Mouse (Mus musculus) adipocyte (in vitro differentiated cells): ENCODE results near the gene Slc19a3.
"Not testable (repeated sequence)": the region's sequence is repeated elsewhere in the genome, so short reads cannot be mapped to it uniquely, and the experiment has no call there.

ENCODE experiments used
- DNase-seq: peaks from one replicate; pipeline ENCODE4 v3.0.0-alpha.2; 2016; ENCODE audit warnings: low spot score

Gene Slc19a3

GRCm38 (mm10) chr1:83007471-83007870 is 30.8 kb downstream of the Slc19a3 start:
- DNase-seq: no peak

GRCm38 (mm10) chr1:83006218-83007179 is 31.7 kb downstream of the Slc19a3 start:
- no peak for DNase-seq

GRCm38 (mm10) chr1:83000306-83000705 is 37.9 kb downstream of the Slc19a3 start, which contains the start of gene Gm47959:
TSS of gene Gm47959 (plus strand) at chr1:83000548.
- not testable (repeated sequence) for DNase-seq

- DNase-seq: no peak
These were observed 44.3 kb downstream of the Slc19a3 start for GRCm38 (mm10) chr1:82993947-82994346.

- DNase-seq: no peak
These were observed 46.2 kb downstream of the Slc19a3 start for GRCm38 (mm10) chr1:82992093-82992492.

- no peak for DNase-seq
These were observed 46.7 kb downstream of the Slc19a3 start for GRCm38 (mm10) chr1:82991596-82991995.

- DNase-seq: no peak
These were observed 47.2 kb downstream of the Slc19a3 start for GRCm38 (mm10) chr1:82991062-82991461.

GRCm38 (mm10) chr1:82987530-82988198 is 50.6 kb downstream of the Slc19a3 start:
- DNase-seq: peak; percentile 86

- DNase-seq: no peak
These were observed 51.5 kb downstream of the Slc19a3 start for GRCm38 (mm10) chr1:82986738-82987137.

GRCm38 (mm10) chr1:82977840-82978239 is 60.4 kb downstream of the Slc19a3 start:
- no peak for DNase-seq

- DNase-seq: no peak
These were observed 62.5 kb downstream of the Slc19a3 start for GRCm38 (mm10) chr1:82975750-82976149.

- DNase-seq: no peak
These were observed 63.9 kb downstream of the Slc19a3 start for GRCm38 (mm10) chr1:82974342-82974741.

GRCm38 (mm10) chr1:82973901-82974300 is 64.3 kb downstream of the Slc19a3 start:
- no peak for DNase-seq

GRCm38 (mm10) chr1:82973244-82973643 is 65.0 kb downstream of the Slc19a3 start:
- DNase-seq: peak; percentile 21

- peak; percentile 16 for DNase-seq
These were observed 66.2 kb downstream of the Slc19a3 start for GRCm38 (mm10) chr1:82972046-82972445.

GRCm38 (mm10) chr1:82966413-82966812 is 71.8 kb downstream of the Slc19a3 start:
- DNase-seq: no peak
